Mouse (Mus musculus): ENCODE results near the gene Krtap1-5.

Krtap1-5 gene

GRCm38 (mm10) chr11:99539721-99540120, 41.1 kb downstream of the Krtap1-5 start:
- DNase-seq = peak; percentile 39
